Mouse (Mus musculus) gastrocnemius, postnatal 10 days (tissue): Measurements from ENCODE around the gene Adra1d. TPM values are rescaled to one million over a fixed set of nuclear protein-coding genes. Genes with fewer than 3 reads are reported as not detected.

ENCODE experiments used
- DNase-seq: peaks from one replicate; pipeline ENCODE4 v3.0.0; 2021; ENCODE audit warnings: mixed read lengths
- total RNA-seq, 2 experiments: library from RNA; stranded (reverse); gene quantifications; 2 replicates each; pipeline ENCODE4 v1.2.3; 2021

Adra1d gene
- total RNA-seq, 2 experiments from 2014 or later: 1.8 to 2.1 TPM

GRCm38 (mm10) chr2:131496125-131496820, 65.8 kb downstream of the Adra1d start:
- no peak for DNase-seq

Other genes with a start within 250 kb of the Adra1d start
- 1 to 10 TPM; 3.1 to 4.7 TPM for gene Rnf24, start 209.4 kb downstream of the Adra1d start, total RNA-seq
- gene Smox, start 70.8 kb downstream of the Adra1d start, total RNA-seq: 10 to 100 TPM; 25.9 to 28.9 TPM